Mouse (Mus musculus) small intestine, adult 2 months (tissue): ENCODE measurements around the gene Tbc1d12.
"Not testable (repeated sequence)": the region's sequence is repeated elsewhere in the genome, so short reads cannot be mapped to it uniquely, and the experiment has no call there.

Source experiments
- CTCF ChIP-seq: fragments of 200-500 bp; IDR thresholded peaks from 2 replicates; pipeline ENCODE4 v1.5.1; 2012; ENCODE audit warnings: low read depth, mild to moderate bottlenecking, control low read depth, inconsistent platforms, low read length, moderate library complexity, mixed read lengths; ENCODE audit not compliant: insufficient replicate concordance, insufficient read length; ENCODE audit errors: extremely low read depth
- POLR2A ChIP-seq: fragments of 200-500 bp; IDR thresholded peaks from 2 replicates; pipeline ENCODE4 v1.6.1; 2012; ENCODE audit warnings: low read depth, mild to moderate bottlenecking, control low read depth, inconsistent platforms, low read length, moderate library complexity

- TF ChIP-seq CTCF, POLR2A: not testable (repeated sequence)
Measured at GRCm38 (mm10) chr19:38874825-38875224, 38.4 kb downstream of the Tbc1d12 start.
